Mouse (Mus musculus) common myeloid progenitor, adult 5-6 weeks (primary cell): Measurements from ENCODE around the gene Exosc2. TPM values are rescaled to one million over a fixed set of nuclear protein-coding genes. Genes with fewer than 3 reads are reported as not detected.

Experiments
- ATAC-seq: replicated peaks from 2 replicates; pipeline ENCODE4 v1.8.0; 2016; ENCODE audit warnings: low read depth, mild to moderate bottlenecking, moderate TSS enrichment, inconsistent platforms; ENCODE audit not compliant: poor library complexity, severe bottlenecking
- total RNA-seq: library from RNA; stranded (forward); fragments of 200-1000, 187-1606 nt; gene quantifications from 2 replicates; pipeline ENCODE4 v1.2.3, GENCODE M21; 2017

The Exosc2 gene
- total RNA-seq, result 80.6 and 88.3 TPM in 2 replicates

DNA sequence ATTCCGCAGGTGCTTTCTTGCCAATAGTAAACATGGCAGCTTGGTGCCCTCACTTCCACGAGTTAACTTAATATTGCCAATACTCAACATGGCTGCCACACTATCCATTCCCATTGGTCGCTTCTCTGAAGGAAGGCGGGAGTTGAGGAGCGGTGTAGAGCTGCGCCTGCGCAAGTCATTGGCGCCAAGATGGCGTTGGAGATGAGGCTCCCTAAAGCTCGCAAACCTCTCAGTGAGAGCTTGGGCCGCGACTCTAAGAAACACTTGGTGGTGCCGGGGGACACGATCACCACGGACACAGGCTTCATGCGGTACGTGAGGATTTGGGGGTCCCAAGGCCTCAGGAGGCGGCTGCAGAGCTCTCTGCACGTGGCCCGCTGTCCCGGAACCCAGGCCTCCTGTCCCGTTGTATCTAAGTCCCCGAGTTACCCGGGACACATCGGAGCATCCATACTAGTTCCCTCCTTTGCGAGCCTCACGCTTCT, at the start of gene Exosc2:
TSS of gene Exosc2 (plus strand) at position 165 of the 485 bp plus-strand sequence.
- ATAC-seq, result peak; percentile 97

DNA sequence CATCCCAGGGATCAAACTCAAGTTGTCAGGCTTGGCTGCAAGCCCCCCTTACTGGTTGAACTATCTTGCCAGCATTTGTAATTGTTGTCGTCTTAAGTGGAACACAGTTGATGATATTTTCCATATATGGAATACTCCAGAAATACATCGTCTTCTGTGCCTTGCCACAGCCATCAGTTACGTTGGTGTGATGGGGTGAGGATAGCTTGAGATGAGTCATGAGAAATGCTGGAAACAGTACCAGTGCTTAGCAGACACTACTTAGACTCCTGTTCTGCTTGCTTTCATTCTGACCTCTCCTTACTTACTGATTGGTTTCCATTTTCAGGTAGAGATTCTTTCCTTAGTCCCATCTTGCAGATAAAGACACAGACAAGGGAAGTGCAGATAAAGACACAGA, 37.0 kb upstream of the Exosc2 start:
- no peak for ATAC-seq

DNA sequence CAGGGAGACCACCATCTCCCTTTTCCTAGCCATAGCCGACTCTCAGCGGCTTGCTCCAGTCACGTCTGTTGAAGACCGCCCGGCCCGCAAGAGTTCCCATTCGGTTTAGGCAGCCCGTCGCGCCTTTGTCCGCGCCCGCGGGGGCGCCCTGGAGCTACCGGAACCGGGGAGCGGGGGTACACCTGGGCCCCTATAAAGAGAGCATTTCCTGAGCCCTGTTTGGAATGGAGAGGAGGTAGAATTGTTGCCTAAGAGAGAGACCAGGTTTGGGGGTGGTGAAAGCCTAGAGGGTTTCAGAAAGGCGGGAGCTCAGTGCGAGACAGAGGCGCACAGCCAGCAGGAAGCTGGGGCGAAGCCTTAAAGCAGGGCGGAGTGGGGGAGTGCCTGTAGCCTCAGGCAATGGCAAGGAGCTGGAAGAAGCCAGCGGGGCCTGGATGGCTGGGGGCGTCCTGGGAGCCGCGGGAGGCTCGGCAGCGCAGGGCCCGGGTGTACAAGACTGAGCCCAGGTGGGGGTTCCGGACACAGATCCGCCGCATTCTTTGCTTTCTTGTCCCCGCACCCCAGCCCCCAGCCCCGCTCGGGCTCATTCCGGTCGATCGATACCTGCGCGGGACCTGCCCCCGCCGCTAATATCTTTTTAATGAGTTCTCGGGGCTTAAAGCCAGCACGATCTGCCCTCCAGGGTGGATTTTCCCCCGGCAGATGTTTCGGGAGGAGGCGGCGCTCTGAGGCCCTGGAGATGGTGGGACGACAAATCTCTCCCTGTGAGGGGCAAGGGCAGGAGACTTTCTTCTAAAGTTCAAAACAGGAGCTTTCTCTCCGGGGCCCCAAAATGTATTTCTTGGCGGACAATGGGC, 35.0 kb upstream of the Exosc2 start:
- no peak for ATAC-seq

DNA sequence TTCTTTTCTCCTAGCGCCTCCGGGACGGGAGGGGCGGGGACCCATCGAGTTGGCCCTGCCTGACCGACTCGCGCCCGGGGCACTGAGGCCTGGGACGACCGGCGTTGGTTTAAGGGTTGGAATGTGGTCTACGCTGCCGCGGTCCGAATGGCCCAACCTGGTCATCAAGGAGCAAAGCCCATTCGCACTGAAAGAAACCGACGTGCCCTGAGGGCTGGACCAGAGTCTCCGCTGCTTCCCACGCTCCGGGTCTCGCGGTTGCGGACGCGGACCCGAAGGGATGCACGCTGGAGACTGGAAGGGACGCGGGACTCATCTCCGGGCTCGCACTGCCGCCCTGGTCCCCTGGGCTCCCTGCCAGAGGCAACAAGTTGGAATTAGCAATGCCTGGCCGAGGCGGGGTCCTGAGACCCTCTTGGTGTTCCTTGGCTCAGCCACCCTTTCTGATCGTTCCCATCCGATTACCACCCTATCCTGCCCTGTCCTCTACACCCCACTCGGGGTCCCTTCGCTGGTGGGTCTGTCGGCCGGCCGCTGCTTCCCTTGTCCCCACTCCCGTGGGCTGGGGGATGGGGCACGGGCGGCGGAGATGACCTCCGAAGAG, 34.3 kb upstream of the Exosc2 start:
- no peak for ATAC-seq

DNA sequence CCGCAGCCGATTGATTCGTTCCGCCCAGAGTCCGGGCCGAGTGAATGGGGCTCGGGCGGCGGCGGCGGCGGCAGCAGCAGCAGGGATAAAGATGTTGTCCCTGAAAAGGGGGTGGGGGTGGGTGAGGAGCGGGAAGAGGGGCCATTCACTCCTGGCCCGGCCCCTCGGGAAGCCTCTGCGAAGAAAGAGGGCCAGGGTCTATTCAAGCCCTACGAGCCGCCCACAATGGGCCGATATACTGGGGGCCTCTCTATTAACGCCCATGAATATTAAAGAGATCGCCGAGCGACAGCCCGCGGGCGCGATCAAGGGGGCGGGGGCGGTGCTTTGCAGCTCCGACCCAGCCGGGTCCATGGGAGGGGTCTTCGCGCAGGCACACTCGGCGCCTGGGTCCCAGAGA, 33.8 kb upstream of the Exosc2 start:
- ATAC-seq, result no peak

DNA sequence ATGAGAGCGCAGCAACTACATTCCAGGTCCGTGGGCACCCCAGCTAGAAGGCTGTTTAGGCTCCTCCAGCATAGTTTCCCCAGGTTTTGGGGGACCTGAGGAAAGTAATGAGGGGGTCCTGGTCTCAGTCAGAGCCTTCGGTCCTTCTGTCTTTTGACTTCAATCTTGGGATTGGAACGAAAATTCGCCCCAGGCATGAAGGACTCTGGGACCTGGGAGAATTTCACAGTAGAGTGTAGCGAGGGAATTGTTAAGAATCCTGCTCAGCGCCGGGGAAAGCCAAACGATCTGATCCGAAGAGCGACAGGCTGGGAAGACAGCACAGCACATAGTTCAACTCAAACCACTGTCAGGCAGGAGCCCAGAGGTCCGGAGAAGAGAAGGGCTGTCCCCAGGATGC, 33.2 kb upstream of the Exosc2 start:
- no peak for ATAC-seq

DNA sequence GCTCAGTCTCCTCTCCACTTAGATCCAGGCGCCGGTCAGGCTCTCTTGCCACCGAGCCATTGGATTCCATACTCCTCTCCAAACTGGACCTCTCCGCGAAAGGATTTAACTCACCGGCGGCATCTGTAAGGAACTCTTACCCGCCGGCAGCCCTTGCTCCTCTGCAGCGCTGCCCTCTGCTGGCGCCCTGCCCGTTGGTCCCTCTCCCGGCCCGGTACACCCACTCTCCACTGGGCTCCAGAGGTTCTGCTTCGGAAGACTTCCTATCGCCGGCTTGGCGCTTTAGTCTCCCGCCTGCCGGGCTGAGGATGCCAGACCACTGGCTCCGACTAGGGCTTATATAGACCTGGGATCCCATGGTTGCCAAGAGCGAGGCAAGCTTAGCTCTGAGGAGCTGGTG, 32.7 kb upstream of the Exosc2 start:
- peak; percentile 30; the same call in 1 of the 2 replicates for ATAC-seq

DNA sequence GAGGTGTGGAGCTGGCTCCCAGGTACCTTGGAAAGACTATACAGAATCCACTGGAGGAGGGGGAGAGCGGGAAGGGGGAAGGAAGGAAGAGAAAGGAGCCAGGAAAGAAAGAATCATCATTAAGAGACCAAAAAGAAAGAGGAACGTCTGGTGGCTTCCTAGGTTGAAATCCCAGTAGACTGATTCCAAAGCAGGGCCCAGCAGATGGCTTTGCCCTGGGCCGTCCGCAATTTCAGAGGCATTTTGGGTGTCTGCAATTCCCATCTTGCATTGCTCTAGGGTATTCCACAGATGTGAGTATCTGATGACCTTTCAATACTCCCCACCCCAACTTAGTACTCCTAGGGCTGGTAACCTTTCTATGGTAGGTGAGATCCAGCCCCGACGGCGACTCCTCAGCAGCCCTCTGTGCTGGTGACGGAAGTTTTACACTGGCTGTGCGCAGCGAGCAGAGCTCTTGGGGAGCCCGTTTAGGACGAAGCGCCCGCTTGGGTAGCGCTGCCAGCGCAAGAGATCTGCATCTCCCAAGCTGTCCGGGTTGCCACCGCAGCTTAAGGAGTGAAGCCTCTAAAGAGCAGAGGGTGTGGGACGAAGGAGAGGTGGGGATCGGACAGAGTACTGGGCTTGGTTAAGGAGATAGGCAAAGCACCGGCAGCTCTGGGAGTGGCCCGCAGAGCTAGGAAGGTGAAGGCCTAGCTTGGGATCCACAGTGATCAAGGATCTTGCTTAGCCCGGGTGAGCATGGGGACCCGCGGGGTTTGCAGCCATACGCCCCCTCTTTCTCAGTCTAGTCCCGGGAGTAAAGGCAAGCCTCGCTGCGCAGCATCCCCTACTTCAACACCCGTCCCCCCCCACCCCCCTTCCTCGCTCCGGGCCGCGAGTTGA, 31.7 kb upstream of the Exosc2 start:
- 0 out of 2 replicates have a peak, but pooled peaks have one; percentile 16 for ATAC-seq

DNA sequence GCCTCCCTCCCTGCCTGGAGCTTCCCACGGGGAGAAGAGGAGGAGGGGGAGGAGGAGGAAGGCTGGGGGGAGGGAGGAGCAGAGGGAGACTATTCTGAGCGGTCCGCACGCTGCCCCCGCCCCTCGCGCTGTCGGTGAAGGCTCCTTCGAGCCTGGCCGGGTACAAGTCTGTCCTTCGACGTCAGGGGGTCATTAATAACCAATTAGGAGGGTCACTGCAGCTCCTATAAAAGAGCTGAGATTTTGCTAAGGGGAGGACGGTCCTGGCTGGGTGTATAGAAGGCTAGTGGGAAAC, 31.1 kb upstream of the Exosc2 start:
- no peak for ATAC-seq

DNA sequence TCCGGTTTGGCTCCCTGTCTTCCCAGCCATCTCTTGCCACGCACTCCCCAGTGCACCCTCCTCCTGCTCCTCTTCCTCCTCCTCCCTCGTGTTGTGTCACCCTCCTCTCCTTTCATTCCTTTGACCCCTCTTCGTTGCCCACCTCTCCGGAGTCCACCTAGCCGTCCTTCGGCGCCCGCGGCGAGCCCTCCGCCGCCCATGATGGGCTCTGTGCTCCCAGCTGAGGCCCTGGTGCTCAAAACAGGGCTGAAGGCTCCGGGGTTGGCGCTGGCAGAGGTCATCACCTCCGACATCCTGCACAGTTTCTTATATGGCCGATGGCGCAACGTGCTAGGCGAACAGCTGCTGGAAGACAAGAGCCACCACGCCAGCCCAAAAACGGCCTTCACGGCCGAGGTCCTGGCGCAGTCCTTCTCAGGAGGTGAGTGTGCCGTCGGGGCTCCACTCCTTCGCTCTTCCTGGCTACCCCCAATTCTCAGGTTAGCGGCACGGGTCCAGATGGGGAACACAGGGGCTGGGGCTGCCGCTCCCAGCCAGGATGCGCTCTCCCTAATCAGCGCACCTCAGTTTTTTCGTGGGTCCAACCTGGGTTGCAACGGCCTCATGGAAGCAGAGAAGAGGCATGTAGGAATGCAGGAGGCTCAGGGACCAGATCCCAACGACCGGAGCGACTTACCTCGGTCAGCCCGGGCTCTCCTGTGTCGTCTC, 30.5 kb upstream of the Exosc2 start, which contains the start of gene Prdm12:
TSS of gene Prdm12 (plus strand) at position 137 of the 708 bp plus-strand sequence.
- no peak for ATAC-seq

DNA sequence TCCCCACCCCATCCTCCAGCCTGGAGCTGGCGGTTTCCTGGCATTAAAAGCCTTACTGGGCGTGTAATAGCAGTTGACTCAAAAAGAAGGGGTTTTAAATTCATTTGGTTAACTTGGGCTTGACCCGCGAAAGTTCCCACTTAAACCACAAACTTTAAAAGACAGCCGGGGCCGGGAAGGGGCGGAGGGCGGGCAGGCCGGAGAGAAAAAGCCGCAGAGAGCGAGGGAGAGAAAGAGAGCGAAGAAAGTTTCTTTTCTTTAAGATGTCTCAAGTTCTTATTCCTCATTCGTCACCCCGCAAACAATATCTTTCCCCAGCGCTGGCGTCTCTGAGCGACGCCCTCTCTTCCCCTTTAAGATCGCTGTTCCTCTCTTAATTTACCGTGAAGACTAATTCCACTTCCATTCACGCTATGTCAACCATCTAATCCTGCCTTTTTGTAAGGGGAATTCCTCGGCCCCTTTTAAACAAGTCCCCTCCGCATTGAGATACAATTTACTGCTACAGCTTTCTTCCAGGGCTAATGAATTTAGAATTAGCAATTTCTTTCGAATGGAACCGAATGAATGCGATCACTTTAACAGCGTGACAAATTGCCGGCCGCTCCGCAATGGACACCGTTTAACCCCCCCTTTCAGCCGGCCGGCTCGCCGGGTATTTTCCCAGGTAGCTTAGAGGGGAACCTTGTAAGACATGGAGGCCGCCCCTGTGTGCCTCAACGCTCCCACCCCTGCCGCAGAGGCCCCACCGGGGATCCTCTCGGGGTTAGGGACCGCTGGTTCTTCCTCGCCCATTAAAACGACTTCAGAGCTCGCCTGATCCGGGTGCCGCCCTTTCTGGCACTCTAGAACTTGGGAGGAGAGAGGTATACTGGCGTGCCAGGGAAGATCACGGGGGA, 29.7 kb upstream of the Exosc2 start:
- no peak for ATAC-seq

DNA sequence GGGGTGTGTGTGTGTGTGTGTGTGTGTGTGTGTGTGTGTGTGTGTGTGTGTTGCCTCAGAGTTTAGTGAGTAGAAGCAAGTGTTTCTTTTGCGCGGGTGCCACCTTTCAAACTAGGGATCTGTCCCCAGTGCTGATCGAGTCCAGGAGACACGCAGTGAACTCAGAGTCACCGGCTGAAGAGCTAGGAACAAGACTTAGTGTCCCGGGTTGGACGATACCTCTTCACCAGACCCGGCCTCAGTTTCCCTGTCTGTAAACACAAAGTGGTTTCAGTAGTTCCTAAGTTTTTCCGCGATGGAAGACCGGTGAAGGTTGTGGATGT, 29.0 kb upstream of the Exosc2 start:
- no peak for ATAC-seq

DNA sequence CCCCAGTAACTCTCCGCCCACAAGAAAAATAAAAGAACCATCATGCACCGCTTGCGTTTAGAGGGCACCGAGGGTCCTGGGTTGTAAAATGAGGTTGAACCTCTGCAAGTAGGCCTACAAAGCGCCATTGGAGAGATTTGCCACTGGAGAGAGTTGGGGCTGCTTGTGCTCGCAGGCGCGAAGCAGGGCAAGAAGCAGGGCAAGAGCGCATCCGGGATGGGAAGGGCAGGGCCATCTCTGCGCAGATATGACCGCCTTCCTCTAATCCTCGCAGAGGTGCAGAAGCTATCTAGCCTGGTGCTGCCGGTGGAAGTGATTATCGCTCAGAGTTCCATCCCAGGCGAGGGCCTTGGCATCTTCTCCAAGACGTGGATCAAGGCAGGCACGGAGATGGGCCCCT, 28.6 kb upstream of the Exosc2 start:
- no peak for ATAC-seq

DNA sequence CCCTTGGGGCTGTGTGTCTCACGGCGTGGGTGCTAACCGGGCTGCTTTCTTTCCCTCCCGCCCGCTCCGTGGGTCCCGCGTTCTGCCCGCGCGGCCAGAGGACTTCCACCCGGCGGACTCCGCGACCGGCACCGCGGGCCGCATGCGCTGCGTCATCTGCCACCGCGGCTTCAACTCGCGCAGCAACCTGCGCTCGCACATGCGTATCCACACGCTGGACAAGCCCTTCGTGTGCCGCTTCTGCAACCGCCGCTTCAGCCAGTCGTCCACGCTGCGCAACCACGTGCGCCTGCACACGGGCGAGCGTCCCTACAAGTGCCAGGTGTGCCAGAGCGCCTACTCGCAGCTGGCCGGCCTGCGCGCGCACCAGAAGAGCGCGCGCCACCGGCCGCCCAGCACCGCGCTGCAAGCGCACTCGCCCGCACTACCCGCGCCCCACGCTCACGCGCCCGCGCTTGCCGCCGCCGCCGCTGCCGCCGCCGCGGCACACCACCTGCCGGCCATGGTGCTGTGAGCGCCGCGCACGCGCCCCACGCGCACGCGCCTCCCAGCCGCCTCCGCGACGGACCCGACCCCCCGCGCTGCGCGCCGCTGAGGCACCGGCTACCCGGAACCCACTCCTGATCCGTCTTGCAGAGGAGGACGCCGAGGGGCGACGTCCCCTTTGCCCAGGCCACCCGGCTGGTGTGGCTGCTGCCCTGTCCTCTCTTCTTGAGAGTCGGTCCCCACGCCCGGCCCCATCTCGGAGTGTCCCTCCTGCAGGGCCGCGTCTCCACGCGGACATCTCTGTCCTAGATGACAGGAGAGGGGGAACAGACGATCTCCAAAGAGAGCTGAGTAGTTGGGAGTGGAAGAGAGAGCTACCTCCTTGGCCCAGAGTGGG, 16.3 kb upstream of the Exosc2 start:
- no peak for ATAC-seq

DNA sequence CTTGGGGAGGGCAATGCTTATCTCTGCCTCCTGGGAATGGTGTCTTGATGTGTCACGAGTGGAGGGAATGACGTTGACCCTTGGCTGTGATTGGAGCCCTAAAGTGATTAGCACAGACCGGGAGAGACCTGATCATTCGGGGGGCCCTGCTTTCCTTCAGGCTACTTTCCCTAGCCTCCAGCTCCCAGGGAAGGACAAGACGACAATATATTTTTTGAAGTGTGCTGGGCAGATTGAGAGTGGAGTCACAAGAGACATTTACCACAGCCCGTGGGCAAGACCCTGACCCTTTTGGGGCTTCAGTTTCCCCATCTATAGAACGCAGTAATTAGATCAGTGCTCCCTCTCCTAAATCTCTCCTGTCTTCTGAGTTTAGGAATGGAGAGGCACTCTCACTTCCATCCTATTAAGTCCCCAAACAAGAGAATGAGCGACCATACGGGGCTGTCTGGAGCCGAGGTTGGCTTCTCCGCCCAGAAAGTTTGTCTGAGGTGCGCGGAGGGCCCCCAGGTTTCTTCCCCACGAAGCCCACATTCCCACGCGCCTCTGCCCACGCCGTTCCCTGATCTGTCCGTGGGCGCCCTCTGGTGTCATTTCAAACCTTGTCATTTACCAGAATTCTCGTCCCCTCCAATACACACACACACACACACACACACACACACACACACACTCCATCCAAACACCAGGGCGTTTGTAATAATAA, 15.5 kb upstream of the Exosc2 start:
- ATAC-seq, result 0 out of 2 replicates have a peak, but pooled peaks have one; percentile 34

DNA sequence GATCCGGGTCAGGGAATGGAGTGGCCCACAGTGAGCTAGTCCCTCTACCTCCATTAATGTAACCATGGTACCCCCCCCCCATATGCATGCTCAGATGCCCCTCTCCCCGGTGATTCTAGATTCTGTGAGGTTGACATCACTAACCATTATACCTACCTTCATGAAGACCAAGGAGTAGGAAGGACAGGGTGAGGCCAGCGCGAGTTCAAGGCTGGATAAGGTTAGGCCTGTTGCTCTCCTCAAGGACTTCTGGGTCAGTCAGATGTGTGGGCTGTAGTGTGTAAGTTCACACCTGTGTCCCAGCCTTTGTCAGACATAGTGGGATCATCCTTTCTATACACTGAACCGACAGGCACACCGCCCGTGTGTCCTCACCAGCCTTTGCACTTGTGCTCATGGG, 14.1 kb upstream of the Exosc2 start:
- no peak for ATAC-seq

DNA sequence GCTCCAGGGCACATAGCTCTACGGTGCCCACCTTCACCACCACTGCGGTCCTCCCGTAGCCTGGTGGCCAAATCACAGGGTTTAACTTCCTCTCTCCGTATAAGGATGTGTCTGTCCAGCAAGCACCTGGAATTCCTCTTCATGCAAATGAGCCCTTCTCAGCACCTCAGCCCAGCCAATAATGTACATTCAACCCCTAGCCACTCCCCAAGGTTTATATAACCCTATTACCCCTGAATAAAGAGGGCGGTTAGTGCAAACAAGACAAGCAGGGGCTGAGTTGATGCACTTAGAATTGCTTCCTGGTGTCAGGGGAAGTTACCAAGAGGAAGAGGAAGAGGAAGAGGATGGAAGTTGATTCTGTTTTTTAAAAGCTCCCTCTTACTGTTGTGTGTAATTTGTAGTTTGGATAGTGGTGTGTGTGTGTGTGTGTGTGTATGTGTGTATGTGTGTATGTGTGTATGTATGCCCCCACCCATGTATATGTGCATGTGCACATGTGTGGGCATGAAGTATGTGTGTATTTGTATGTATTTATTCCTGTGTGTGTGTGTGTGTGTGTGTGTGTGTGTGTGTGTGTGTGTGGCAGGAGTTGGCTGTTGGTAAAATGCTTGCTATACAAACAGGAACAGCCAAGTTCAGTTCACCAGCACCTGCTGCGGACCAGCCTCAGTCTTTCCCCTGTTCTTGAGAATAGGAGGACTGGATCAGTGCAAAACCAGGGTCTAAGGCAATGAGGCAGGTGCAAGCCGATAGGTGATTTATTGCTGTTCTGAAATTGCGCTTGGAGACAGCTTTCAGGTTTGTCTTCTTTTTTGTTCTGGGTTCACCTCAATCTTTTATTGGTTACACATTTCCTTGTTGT, 7.3 kb upstream of the Exosc2 start:
- ATAC-seq, result no peak
